Mouse (Mus musculus) liver, embryonic 13.5 days (tissue): Measurements from ENCODE around the gene Gkn1. TPM values are rescaled to one million over a fixed set of nuclear protein-coding genes. Genes with fewer than 3 reads are reported as not detected.

ENCODE experiments used
- ATAC-seq: fragments of 200-750 bp; cut with Nextera tagmentation; 2 replicates; pipeline ENCODE4 v1.8.0; 2017; ENCODE audit warnings: low read depth, mild to moderate bottlenecking, moderate number of reproducible peaks, moderate library complexity
- DNase-seq: peaks from one replicate; pipeline ENCODE4 v3.0.0; 2022
- H3K27ac ChIP-seq: fragments of 300-500 bp; sonication (generic); 2 replicates; pipeline ENCODE4 v1.5.1; 2015; ENCODE audit warnings: moderate library complexity, mild to moderate bottlenecking, inconsistent platforms
- H3K27me3 ChIP-seq: fragments of 300-500 bp; sonication (generic); 2 replicates; pipeline ENCODE4 v1.6.1; 2015; ENCODE audit warnings: mild to moderate bottlenecking, inconsistent platforms
- H3K36me3 ChIP-seq: fragments of 300-500 bp; sonication (generic); 2 replicates; pipeline ENCODE4 v1.6.1; 2015; ENCODE audit warnings: mild to moderate bottlenecking, inconsistent platforms
- H3K4me1 ChIP-seq: fragments of 300-500 bp; sonication (generic); replicated peaks from 2 replicates; pipeline ENCODE4 v1.6.1; 2015; ENCODE audit warnings: inconsistent platforms
- H3K4me2 ChIP-seq: fragments of 300-500 bp; sonication (generic); 2 replicates; pipeline ENCODE4 v1.6.1; 2015; ENCODE audit warnings: inconsistent platforms, mild to moderate bottlenecking, moderate library complexity
- H3K4me3 ChIP-seq: fragments of 300-500 bp; sonication (generic); replicated peaks from 2 replicates; pipeline ENCODE4 v1.5.1; 2015; ENCODE audit warnings: mild to moderate bottlenecking, inconsistent platforms
- H3K9ac ChIP-seq: fragments of 300-500 bp; sonication (generic); 2 replicates; pipeline ENCODE4 v1.6.1; 2015; ENCODE audit warnings: mild to moderate bottlenecking, inconsistent platforms
- H3K9me3 ChIP-seq: fragments of 300-500 bp; sonication (generic); replicated peaks from 2 replicates; pipeline ENCODE4 v1.6.1; 2016; ENCODE audit warnings: inconsistent platforms
- WGBS: fragments of 180-500 bp; shearing (Covaris S2); methylation state at CpG from one replicate; pipeline ENCODE4 v1.1.7; 2015; ENCODE audit not compliant: insufficient replicate concordance; 5-methylcytosine and 5-hydroxymethylcytosine counted together
- polyA plus RNA-seq: library from polyadenylated mRNA; unstranded; fragments of >200 nt; fragmentation: Nextera tagmentation; extraction: Ambion mirVana; gene quantifications from 2 replicates; pipeline ENCODE4 v1.2.1, GENCODE M21; 2015

The Gkn1 gene
- polyA plus RNA-seq, 1 experiment from 2014 or later = not detected

DNA sequence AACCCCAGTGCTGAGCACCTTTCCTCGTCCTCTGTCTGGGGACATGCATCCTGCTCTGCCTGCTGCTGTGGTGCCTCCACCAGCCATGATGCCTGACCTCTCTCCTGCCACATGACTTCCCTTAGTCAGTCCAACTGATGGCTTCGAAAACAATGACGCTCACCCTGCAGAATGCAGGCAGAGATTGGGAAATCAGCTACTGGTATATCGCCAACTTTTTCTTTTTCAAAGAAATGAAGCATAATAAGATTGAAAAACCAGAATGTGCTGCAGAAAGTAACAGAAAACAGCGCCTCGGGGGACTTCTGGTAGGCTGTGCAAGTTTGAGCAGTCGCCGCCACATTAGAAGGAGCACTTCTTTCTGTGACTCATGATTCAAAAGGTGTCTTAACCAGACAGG is 33.8 kb downstream of the Gkn1 start:
- DNase-seq (no peak), ATAC-seq (no peak)
- H3K9ac ChIP-seq = no peak overlapping the region
- no peak overlapping the region for H3K4me3 ChIP-seq
- no peaks in the 10 kb centered on the region for H3K9me3 ChIP-seq
- 67% methylated on average over 8 of the region's 8 CpGs for WGBS
- no peaks in the 10 kb centered on the region for H3K4me1 ChIP-seq
- no peak overlapping the region for H3K4me2 ChIP-seq
- H3K36me3 ChIP-seq = no peaks in the 10 kb centered on the region
- H3K27ac ChIP-seq = no peak overlapping the region
- no peaks in the 10 kb centered on the region for H3K27me3 ChIP-seq

DNA sequence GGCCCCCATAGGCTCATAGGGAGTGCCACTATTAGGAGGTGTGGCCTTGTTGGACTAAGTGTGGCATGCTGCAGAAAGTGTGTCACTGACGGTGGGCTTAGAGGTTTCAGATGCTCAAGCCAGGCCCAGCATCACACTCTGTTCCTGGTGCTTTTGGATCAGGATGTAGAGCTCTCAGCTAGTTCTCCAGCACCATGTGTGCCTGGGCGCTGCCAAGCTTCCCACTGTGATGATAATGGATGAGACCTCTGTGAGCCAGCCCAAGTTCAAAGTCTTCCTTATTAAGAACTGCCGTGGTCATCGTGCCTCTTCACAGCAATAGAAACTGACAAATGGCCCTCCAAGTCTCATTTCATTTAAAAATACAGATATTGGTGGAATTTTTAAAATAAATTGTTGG is 38.0 kb downstream of the Gkn1 start:
- 61% methylated on average over 4 of the region's 4 CpGs for WGBS
- H3K4me1 ChIP-seq = no peaks in the 10 kb centered on the region
- no peaks in the 10 kb centered on the region for H3K27me3 ChIP-seq
- ATAC-seq (no peak), DNase-seq (no peak)
- H3K4me3 ChIP-seq = no peak overlapping the region
- no peak overlapping the region for H3K27ac ChIP-seq
- no peak overlapping the region for H3K4me2 ChIP-seq
- H3K9ac ChIP-seq = no peak overlapping the region
- no peaks in the 10 kb centered on the region for H3K9me3 ChIP-seq
- H3K36me3 ChIP-seq = no peaks in the 10 kb centered on the region

DNA sequence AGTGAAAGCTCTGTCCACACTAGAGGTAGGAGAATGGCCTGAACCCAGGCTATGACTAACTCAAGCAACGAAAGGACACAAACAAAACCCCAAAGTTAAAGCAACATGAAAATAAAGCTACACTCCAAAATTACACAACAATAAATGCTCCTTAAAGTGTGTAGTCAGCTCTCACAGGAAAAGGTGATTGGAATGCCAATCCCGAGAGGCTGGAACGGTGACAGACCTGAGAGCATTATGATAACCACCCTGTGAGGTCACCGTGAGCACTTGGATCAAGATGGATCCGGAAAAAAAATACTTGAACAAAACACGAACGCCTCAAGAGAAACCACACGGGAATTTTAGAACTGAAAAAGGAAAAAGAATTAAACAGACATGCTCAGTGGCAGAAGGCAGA is 46.3 kb downstream of the Gkn1 start:
- no peak overlapping the region for H3K9ac ChIP-seq
- ATAC-seq (no peak), DNase-seq (no peak)
- H3K9me3 ChIP-seq = no peaks in the 10 kb centered on the region
- H3K4me1 ChIP-seq = no peaks in the 10 kb centered on the region
- H3K4me3 ChIP-seq = no peak overlapping the region
- no peak overlapping the region for H3K27ac ChIP-seq
- WGBS = 72% methylated on average over 8 of the region's 8 CpGs
- H3K36me3 ChIP-seq = no peaks in the 10 kb centered on the region
- H3K27me3 ChIP-seq = no peaks in the 10 kb centered on the region
- H3K4me2 ChIP-seq = no peak overlapping the region

DNA sequence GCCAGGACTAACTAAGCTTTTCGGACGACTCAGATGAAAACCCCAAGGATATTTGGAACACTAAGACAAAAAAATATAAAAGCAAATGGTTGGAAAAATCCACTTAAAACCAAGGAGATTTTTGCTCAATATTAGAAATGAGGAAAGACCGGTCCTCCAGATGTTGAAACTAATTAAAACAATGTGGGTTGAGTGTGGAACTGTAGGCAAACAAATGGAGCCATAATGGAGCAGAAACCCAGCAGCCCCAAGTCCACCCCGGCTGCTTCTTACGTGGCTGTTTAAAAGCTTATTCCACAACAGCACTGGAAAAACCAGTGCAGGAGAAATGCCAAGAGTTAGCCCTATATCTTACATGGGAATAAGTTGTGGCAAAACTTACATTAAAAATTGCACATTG is 48.0 kb downstream of the Gkn1 start:
- ATAC-seq = no peak
- Histone ChIP-seq H3K4me3 (no peak overlapping the region), H3K4me1 (peaks cover 10% of the 10 kb centered on the region), H3K27me3 (no peaks in the 10 kb centered on the region), H3K36me3 (no peaks in the 10 kb centered on the region), H3K4me2 (no peak overlapping the region), H3K9me3 (no peaks in the 10 kb centered on the region), H3K27ac (no peak overlapping the region), H3K9ac (no peak overlapping the region)
- no peak for DNase-seq
- WGBS = 73% methylated on average over 5 of the region's 5 CpGs

DNA sequence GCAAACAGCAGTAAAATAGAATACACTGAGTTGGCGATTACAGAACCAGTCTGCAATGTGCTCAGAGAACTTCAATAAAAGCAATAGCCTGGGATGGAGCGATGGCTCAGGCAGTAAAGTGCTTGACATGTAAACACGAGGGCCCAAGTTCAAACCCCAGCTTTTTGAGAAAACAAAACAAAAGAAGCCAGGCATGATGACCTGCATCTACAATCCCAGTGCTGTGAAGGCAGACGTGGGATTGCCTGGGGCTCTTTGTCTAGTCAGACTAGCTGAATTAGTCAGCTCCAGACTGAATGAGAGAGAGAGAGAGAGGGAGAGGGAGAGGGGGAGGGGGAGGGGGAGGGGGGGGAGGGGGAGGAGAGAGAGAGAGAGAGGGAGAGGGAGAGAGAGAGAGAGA is 48.8 kb downstream of the Gkn1 start:
- ATAC-seq (no peak), DNase-seq (no peak)
- H3K27ac ChIP-seq = no peak overlapping the region
- H3K4me2 ChIP-seq = no peak overlapping the region
- H3K36me3 ChIP-seq = no peaks in the 10 kb centered on the region
- no peak overlapping the region for H3K4me3 ChIP-seq
- no peaks in the 10 kb centered on the region for H3K27me3 ChIP-seq
- peaks cover 10% of the 10 kb centered on the region for H3K4me1 ChIP-seq
- WGBS = 49% methylated on average over 4 of the region's 4 CpGs
- H3K9ac ChIP-seq = no peak overlapping the region
- no peaks in the 10 kb centered on the region for H3K9me3 ChIP-seq

Other genes with a start within 250 kb of the Gkn1 start
- 0.12 TPM in 1 of 2 replicates, not detected in the other for gene D6Ertd527e, start 246.2 kb downstream of the Gkn1 start, polyA plus RNA-seq
- gene Antxr1, start 15.1 kb downstream of the Gkn1 start, polyA plus RNA-seq = 0.50 and 0.51 TPM in 2 replicates
- gene Gkn2, start 22.4 kb upstream of the Gkn1 start, polyA plus RNA-seq = not detected in 2 replicates
- gene Gkn3, start 38.0 kb upstream of the Gkn1 start, polyA plus RNA-seq = 0.13 TPM in 1 of 2 replicates, not detected in the other
- gene Bmp10, start 78.1 kb upstream of the Gkn1 start, polyA plus RNA-seq = 0.12 and 0.15 TPM in 2 replicates
- 2.8 and 3.6 TPM in 2 replicates for gene Arhgap25, start 182.3 kb upstream of the Gkn1 start, polyA plus RNA-seq
- 4.9 and 6.7 TPM in 2 replicates for gene Prokr1, start 239.8 kb upstream of the Gkn1 start, polyA plus RNA-seq